Mouse (Mus musculus): Measurements from ENCODE around the gene Med12l.
A peak's percentile ranks its signal among the peaks of the same experiment; 100 is the strongest.

Gene Med12l

DNA sequence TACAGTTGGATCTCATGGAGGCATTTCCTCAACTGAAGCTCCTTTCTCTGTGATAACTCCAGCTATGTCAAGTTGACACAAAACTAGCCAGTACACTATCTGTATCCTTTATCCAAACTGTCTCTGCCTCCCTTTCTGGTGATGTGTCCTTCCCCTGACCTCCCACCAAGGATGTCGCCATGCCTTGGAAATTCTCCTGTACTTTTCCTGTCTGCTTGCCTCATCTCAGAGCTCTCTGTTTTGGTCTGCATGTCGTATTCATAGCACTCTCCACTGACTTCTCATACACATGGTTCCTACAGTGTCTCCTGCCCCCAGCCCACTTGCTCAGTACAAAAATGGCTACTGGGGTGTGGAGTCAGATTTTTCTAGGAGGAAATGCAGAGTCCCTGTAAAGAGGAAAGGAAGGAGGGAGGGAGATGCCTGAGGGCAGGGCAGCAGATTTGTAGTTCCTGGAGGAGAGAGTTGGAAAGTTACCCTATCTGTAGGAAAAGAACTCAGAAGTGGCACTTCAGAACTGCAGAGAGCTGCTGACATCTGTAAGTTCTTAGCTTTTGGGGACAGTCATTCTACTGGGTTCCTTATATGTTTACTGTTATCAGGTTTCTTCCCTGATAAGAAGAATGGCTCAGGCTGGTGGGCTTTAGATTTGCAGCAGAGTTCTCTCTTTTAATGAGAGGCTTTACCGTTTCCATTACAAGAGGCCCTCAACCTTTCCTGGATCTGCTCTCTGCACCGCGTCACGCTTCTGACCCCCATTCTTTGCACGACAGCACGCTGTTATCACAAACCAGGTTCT, 136.1 kb downstream of the Med12l start:
- DNase-seq = no peak

DNA sequence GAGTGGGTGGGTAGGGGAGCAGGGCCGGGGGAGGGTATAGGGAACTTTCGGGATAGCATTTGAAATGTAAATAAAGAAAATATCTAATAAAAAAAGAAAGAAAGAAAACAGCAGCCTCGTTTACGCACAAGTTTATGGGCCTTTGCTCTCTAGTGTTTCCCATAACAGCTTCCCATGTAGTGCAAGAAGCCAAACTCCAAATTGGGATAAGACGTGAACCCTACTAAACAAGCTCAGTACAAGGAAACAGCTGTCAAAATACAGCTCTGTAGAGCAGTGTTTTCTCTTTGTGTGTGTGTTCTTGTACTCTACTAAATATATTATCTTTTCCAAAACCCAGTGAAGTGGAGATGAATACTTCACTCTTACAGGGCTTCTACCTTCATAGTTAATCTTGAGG, 139.6 kb downstream of the Med12l start:
- DNase-seq = no peak

DNA sequence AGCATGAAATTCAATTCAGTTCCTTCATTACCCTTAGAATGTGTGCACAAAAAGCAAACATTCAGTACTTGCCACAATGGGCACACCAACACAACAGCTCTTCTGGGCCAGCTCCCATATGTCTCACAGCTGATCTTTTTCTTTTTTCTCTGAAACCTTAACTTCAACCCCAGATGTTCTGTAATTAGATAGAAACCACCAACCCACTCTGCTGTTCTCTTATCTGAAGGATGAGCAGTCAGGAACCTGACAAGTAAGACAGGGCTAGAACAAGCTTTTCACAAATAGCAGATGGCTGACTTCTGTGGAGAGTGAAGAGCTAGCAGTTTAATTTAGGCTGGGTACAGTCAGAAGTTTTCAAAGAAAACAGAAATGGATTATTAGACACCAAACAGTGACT, 144.0 kb downstream of the Med12l start:
- no peak for DNase-seq

DNA sequence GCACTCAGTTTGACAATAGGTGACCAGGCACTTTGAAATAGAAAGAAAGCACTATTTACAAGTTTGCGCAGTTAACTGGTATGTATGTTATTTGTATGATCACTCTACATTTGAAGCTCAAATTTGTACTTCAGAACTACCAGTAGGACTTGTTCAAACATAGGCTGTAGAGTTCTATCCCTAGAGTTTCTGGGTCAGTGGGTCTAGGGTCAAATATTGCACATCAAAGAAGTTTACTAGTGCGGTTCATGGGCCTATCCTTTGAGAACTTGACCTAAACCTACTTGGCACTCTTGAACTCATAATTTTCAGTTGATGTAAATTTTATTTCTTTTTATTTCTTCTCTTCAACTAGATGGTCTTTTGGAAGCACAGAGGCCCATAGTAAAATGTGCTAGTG, 145.0 kb downstream of the Med12l start:
- DNase-seq = no peak

DNA sequence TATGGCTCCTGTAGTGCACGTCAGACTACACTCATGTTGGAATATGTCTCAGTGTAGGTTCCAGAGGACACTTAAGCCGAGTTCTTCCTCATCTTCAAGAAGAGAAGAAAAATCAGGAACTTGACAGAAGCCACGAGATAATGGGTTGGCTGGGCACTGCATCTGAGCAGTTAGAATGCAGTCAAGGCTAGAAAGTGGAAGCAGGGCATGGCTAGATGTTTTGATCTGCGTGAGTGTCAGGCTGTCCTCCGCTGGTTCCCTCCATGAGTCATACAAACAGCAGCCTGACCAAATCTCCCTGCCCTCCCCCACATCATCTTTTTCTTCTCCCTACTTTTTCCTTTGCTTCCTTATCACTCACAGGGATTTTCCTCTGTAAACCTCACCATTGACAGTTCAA, 147.8 kb downstream of the Med12l start, which contains the start of gene P2ry14:
Gene P2ry14, minus strand, starts transcription at position 195 of the 400 bp plus-strand sequence.
- no peak for DNase-seq

DNA sequence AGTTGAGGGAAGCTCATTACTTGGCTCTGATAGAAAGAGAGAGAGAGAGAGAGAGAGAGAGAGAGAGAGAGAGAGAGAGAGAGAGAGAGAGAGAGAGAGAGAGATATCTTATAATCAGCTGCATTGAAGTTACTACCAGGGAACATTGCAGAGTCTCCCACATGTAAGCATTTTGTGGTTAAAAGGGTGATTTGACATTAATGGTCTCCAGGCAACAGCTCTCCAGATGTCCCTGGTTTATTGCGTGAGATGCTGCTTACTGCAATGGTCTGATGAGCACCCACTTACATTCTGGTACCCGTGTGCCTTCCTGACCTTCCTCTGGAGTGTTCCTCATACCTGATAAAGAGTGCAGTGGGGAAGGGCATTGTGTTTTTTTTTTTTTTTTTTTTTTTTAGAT, 149.3 kb downstream of the Med12l start:
- DNase-seq = no peak

DNA sequence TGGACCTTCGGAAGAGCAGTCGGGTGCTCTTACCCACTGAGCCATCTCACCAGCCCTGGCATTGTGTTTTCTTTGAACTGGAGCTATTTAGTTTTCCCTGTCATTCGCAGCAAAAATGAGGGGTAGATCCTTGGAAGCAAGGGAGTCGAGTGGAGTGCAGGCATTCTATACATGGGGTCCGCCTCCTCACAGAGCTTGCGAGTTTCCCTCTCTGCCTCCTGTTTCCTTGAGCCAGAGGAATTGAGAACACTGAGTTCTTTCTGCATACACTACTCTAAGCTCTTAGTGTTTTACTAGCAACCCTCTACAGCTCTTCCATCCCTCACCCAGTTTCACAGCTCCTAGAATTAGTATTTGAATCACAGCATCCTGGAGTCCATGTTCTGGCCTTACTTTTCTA, 149.8 kb downstream of the Med12l start:
- DNase-seq = no peak

DNA sequence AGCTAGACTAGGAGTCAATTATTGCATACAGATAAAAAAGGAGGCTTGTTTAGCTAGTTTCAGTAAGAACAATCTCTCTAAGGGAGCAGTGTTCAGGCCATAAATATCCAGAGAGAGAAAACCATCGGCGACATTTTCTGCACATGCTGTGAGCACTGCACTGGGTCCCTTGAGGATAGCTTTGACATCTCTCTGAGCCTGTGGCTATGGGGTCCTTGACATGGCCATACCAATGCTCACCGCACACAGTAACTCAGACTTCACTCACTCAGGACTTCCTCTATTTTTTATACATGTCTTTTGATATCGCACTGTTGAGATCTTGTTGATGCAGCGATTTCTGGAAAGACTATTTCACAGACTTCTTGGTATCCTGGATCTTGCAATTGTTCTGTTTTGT, 151.4 kb downstream of the Med12l start:
- no peak for DNase-seq

DNA sequence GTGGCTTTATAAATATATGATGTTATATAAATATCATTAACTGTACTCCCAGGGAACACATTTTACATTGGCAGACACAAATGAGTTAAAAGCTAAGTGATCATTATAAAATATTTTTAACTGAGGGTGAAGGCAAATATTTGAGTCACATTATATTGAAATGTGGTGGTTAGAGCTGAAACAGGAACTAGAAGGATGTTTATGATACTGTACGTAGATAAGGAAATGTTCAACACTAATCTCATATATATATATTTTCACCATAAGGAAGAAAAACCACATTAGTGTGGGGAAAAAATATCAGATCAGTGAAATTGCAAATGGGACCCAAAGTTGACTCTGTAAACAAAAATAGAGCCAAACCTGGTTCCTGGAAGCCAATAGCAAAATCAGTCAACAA, 154.8 kb downstream of the Med12l start:
- no peak for DNase-seq

DNA sequence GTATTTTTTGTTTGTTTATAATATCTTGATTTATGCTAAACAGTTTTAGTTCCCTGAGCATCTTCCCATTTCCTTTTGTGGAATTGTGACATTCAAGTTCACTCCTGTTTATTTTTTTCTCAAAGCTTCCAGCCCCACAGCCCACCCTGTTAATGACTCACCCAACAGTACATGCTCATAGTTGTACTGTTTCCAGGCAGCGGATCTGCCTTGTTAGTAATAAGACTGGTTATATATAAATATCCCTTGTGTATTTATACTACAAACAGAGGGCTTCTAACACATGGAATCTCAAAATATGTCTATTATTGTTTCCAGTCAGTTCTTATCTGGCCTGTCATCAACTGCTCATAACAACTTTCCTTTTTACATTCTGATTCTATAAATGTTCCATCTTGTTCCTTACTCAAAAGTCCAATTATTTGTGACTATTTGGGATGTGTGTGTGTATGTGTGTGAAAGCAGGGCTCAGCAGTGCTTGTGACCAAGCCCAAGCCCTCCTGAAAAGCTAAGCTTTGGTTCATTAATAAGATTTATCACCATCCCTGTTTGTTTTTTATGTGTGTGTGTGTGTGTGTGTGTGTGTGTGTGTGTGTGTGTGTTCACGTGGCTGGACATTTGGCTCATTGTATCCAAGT, 161.9 kb downstream of the Med12l start:
- no peak for DNase-seq

DNA sequence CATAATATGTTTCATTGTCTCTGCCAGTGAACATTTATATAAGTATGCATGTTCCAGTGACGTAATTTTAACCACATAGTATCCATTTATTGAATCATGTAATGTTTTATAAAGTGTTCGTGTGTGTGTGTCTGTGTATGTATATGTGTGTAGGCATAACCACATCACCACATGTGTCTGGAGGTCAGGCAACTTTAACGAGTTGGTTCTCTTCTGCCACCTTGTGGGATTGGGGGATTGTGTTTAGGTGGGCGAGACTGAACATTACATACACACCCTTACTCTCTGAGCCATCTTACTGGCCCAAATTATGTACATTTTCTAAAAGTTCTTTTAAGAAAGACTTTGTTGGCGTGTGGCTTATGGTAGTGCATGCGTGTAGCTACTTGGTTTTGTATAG, 162.9 kb downstream of the Med12l start:
- DNase-seq = no peak

DNA sequence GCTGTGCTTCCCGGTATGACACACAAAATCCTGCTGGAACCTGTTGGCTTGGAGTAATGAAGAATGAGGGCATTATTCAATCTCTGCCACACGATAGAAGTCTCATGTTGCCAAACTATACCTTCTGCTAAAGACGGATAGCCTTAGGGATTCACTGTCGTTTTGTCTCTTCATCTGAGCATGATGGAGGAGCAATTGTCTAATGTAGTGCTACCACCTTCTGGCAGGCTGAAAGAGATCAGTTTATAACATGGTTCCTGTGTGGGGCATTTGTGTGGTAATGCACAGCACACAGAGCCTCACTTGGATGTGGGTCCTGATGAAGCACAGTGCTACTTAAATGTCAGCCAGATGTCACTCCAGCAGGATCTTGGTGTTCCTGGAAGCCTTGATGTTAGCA, 163.6 kb downstream of the Med12l start:
- no peak for DNase-seq

DNA sequence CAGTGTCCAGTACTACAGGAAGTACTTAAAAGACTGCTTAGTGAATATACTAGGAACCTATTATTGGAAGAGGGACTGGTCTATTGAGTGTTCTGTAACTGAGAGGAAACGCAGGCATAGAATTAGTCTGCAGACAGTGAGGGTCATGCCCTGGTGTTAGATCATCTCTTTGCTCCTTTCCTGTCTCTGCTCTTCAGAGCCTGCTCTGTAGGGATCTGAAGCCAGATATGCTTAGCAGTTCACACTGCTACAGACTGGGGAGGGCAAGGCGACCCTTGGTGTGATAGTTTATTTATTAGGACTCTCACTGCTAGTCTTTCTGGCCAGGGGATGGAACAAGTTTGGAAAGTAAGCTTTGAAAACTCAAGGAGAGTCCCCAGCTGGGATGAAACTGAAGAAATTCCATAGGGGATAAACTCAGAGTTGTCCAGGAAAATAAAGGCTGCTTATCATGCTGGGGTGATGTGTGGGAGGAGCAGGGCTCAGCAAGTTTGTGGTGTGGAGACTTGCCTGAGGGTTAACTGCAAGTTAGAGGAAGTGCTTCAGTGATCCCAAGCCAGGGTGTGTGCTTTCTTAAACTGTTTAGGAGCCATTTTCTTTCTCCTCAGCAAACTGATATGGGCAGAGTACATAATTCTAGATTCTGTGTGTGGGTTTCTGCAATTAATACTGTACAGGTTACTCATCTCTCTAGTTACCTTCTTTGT, 164.4 kb downstream of the Med12l start:
- no peak for DNase-seq

DNA sequence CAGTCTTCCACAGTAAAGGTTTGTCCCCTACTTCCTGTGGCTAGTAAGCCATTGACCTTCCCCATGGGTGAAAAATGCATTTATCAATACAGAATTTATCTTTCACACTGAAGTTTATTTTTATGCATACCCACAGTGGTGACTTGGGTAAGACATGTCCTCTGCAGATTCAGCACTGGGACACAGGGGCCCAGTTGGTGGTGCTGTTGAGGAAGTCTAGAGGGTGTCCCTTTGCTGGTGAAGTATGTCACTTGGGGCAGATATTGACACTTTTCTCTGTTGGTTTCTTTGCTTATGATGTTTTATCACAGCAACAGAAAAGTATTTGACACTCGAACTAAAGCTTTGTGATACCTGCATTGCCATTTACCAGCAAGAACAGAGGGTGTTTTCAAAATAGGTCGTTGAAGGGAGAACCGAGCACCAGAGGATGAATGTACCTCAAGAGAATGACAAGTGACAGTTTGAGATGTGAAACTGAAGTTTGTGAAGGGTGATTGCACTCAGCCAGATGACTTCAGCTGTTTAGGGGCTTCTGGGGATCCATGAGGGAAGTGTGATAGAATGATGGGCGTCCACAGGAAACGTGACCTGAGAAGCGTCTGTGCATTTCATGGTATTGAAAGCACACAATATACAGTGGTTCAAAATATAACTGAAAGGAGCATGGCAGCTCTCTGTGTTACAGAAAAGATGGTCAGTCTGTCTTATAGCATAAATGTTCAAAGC, 169.0 kb downstream of the Med12l start:
- DNase-seq = no peak

DNA sequence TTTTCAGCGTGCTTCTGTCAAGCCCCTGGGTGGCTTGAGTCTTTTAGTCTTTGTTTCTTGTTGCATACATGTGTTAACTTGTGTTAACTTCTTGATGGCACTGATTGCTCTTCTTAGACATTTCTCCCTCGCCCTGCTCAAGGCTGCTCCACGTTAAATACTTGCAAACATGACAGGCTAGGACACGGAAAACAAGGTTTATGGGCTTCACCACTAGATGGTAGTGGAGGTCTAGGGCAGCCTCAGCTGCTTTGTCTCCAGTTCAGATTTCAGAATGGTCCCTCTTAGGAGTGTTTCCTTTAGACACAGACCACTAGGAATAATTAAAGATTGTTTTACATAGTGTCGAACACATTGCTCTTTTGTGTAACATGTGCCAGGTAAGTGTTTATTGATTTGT, 169.6 kb downstream of the Med12l start:
- peak; percentile 72 to 81 for DNase-seq

DNA sequence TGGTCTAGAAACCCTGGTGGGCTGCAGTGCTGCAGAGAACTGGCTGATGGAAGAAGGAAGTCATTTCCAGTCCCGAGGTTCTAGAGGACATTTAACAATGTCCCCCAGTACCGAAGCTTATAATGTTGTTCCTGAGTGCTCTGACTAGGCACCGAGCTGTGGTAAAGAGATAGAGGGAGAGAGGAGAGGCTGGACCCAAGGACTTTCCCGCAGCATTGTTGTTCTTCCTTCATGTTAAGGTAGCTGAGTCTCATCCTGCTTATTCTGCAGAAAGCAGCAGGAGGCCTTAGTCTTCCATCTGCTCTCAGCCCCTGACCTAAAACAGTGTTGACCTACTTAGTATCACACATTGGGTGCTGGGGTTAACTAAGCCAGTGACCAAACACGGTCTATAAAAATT, 171.2 kb downstream of the Med12l start:
- peak; percentile 61 to 75 for DNase-seq

DNA sequence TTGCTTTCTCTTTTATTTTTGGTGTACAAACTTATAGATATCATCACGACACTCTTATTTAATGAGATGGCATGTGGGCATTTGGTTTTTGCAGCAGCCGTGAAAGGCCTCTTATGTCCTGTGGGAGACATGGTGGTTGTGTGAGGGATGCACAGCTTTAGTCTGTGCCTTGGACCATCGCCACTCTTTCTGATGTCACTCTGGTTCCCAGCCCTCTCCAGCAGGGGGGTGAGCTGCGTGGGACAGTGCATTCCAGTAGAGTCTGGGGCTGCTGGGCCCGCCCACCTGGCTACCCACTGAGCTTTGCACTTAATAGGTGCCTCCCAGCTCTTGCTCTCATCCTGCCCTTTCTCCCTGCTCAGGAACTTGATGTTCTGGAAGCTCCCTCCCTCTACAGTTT, 175.5 kb downstream of the Med12l start:
- DNase-seq = peak; percentile 25 to 27

DNA sequence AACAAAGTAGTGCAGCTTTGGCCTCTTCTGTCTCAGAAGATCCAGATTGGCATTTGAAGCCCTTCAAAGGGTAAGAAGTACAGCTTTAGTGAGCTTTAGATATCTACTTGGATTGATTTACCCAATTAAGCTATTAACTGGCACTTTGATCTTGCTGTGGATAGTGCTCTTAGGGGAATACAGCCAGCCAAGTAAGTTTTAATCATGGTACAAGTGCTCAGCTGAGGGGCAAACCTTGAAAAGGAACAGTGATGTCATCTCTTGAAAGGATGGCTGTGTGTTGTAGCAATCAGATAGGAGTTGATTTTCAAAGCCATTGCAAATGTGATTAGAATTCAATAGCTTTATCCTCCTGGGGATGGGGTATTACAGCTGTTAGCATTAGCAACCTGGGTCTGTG, 176.5 kb downstream of the Med12l start:
- no peak for DNase-seq

DNA sequence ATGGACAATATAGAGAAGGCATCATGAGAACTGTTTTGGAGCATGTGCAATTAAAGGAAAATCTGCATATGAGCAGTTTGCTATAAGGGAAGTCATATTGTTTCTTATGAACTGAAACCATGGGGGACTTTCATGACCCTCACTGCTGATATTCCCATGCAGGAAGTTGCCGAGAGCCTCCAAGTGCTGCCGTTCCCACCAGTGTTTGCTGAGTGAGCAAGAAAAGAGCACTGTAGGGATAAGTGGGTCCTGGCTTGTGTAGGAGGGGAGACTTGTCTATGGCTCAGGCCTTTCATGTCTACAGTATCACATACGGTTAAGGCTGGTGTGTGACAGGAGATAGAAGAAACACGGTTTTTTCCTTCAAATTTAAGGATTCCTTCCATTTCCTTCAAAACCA, 180.0 kb downstream of the Med12l start:
- DNase-seq = no peak

DNA sequence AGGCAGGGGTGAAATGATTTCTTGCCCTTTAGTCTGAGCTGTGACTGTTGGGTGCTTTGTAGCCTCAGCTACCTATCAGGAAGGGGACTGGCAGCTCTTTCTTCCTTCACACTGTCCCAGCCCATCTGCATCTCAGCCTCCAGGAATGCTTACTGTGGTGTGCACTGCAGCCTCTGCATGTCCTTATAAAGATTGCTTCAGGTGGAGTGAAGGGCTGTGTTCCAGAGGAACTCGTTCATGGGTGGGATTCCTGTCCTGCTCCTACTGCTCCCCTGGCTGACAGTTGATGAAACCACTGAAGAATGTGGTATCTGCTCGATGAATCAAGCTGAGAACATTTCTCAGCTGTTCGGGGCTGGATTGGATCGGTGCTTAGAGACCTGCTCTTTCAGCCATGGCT, 181.7 kb downstream of the Med12l start:
- DNase-seq = no peak

DNA sequence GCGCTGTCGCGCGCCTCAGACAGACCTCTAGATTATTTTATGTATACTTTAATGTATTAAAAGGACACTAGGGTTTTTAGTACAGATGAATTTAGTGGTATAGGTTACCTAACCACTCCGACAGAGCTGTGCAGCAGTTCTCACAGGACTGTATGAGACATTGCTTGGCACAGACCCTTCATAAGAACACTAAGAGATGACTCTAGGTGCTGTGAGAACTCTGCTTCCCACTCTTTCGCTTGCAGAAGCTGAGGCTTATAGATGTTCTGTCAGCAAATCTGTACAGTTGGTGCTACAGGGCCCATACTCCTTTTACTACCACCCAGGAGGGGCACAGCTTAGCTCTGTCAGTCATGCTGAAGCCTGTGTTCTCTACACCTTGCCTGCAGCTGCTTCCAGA, 186.0 kb downstream of the Med12l start:
- no peak for DNase-seq

DNA sequence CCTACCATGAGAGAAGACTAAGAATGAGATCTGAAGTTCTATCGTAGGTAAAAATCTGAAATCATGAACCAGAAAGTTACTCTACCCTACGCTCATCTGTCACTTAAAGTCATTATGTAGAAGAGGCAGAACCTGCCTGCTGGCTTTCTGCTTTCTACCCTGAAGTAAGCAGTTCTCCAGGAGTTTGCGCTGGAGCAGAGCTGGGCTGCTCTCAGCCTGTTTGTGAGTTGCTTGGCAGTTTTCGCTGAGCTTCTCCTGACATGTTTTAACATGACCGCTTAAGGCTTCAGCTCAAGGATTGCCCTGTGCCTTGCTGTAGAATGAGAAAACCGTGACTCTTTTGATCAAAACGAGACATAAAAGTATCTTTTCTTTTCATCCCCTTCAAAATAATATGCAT, 188.5 kb downstream of the Med12l start:
- DNase-seq = no peak

DNA sequence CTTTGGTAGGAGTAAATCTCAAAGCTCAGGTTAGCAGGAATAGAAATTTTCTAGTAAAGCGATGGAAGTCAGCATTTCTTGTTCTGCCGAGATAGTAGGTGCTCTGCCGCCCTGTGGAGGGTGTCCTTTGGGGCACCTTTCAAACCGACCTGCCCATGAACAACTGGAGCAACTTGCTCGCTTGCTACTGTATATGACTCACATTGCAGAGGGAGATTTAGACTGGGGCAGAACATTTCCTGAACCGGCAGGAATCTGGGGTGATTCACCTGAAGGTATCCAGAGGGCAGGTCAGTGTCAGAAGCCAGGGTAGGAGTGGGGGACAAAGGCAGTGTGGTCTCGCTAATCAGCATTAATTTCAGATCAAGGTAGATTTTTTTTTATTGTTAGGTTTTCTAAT, 189.3 kb downstream of the Med12l start, which contains the start of gene Gpr87:
Gene Gpr87, minus strand, starts transcription at position 167 of the 400 bp plus-strand sequence.
- DNase-seq = no peak

Data from cerebellum, postnatal 10 days (tissue).